Mouse (Mus musculus): ENCODE results near the gene Cfap46. TPM values are rescaled to one million over a fixed set of nuclear protein-coding genes. Genes with fewer than 3 reads are reported as not detected.

Cfap46 gene
- polyA plus RNA-seq, 1 experiment from 2014 or later = 0.61 TPM

GRCm38 (mm10) chr7:139706411-139707120, 22.9 kb upstream of the Cfap46 start:
- WGBS = 39% methylated on average over 13 of the region's 13 CpGs
- ATAC-seq (ENCODE audit: insufficient number of reproducible peaks, insufficient read depth, low FRiP score, low read depth) = no peak

GRCm38 (mm10) chr7:139705781-139706180, 22.2 kb upstream of the Cfap46 start:
- H3K4me3 ChIP-seq (ENCODE audit: low read depth, low read length) = no peak overlapping the region
- H3K9me3 ChIP-seq (ENCODE audit: control insufficient read depth, low read depth, low read length) = no peaks in the 10 kb centered on the region
- H3K27ac ChIP-seq (ENCODE audit: low read length) = no peak overlapping the region
- ATAC-seq (ENCODE audit: insufficient number of reproducible peaks, insufficient read depth, low FRiP score, low read depth) = no peak
- no peaks in the 10 kb centered on the region for H3K4me1 ChIP-seq (ENCODE audit: control insufficient read depth, insufficient read depth, low read length)
- no peaks in the 10 kb centered on the region for H3K27me3 ChIP-seq (ENCODE audit: control insufficient read depth, insufficient read depth, low read length)
- H3K4me2 ChIP-seq (replicated peaks; ENCODE audit: low read depth, low read length) = no peak overlapping the region
- H3K9ac ChIP-seq (replicated peaks; ENCODE audit: low read depth, low read length) = no peak overlapping the region
- 92% methylated on average over 8 of the region's 8 CpGs for WGBS
- H3K36me3 ChIP-seq (ENCODE audit: control insufficient read depth, insufficient read depth, low read length) = no peaks in the 10 kb centered on the region

More at GRCm38 (mm10) chr7:139706411-139707120, 22.9 kb upstream of the Cfap46 start:
- Histone ChIP-seq H3K4me2 (replicated peaks; ENCODE audit: low read depth, low read length) (no peak overlapping the region), H3K4me1 (ENCODE audit: control insufficient read depth, insufficient read depth, low read length) (no peaks in the 10 kb centered on the region), H3K9ac (replicated peaks; ENCODE audit: low read depth, low read length) (no peak overlapping the region), H3K36me3 (ENCODE audit: control insufficient read depth, insufficient read depth, low read length) (no peaks in the 10 kb centered on the region), H3K4me3 (ENCODE audit: low read depth, low read length) (no peak overlapping the region), H3K9me3 (ENCODE audit: control insufficient read depth, low read depth, low read length) (no peaks in the 10 kb centered on the region), H3K27me3 (ENCODE audit: control insufficient read depth, insufficient read depth, low read length) (no peaks in the 10 kb centered on the region), H3K27ac (ENCODE audit: low read length) (no peak overlapping the region)

GRCm38 (mm10) chr7:139705081-139705480, 21.5 kb upstream of the Cfap46 start:
- Histone ChIP-seq H3K27me3 (ENCODE audit: control insufficient read depth, insufficient read depth, low read length) (no peaks in the 10 kb centered on the region), H3K4me1 (ENCODE audit: control insufficient read depth, insufficient read depth, low read length) (no peaks in the 10 kb centered on the region), H3K9me3 (ENCODE audit: control insufficient read depth, low read depth, low read length) (no peaks in the 10 kb centered on the region), H3K9ac (replicated peaks; ENCODE audit: low read depth, low read length) (no peak overlapping the region), H3K4me2 (replicated peaks; ENCODE audit: low read depth, low read length) (no peak overlapping the region), H3K4me3 (ENCODE audit: low read depth, low read length) (no peak overlapping the region), H3K36me3 (ENCODE audit: control insufficient read depth, insufficient read depth, low read length) (no peaks in the 10 kb centered on the region), H3K27ac (ENCODE audit: low read length) (no peak overlapping the region)
- WGBS = 63% methylated on average over 4 of the region's 4 CpGs
- no peak for ATAC-seq (ENCODE audit: insufficient number of reproducible peaks, insufficient read depth, low FRiP score, low read depth)

- no peaks in the 10 kb centered on the region for H3K4me1 ChIP-seq (ENCODE audit: control insufficient read depth, insufficient read depth, low read length)
- 2% methylated on average over 2 of the region's 2 CpGs for WGBS
- H3K36me3 ChIP-seq (ENCODE audit: control insufficient read depth, insufficient read depth, low read length) = no peaks in the 10 kb centered on the region
- no peak overlapping the region for H3K4me2 ChIP-seq (replicated peaks; ENCODE audit: low read depth, low read length)
- no peak overlapping the region for H3K4me3 ChIP-seq (ENCODE audit: low read depth, low read length)
- H3K9me3 ChIP-seq (ENCODE audit: control insufficient read depth, low read depth, low read length) = no peaks in the 10 kb centered on the region
- H3K27ac ChIP-seq (ENCODE audit: low read length) = no peak overlapping the region
- 0 out of 2 replicates have a peak, but pooled peaks have one; percentile 10 for ATAC-seq (ENCODE audit: insufficient number of reproducible peaks, insufficient read depth, low FRiP score, low read depth)
- no peak overlapping the region for H3K9ac ChIP-seq (replicated peaks; ENCODE audit: low read depth, low read length)
- H3K27me3 ChIP-seq (ENCODE audit: control insufficient read depth, insufficient read depth, low read length) = no peaks in the 10 kb centered on the region
Measured at GRCm38 (mm10) chr7:139703826-139704199, 20.2 kb upstream of the Cfap46 start.

- peak; percentile 74; the same call in 1 of the 2 replicates for ATAC-seq (ENCODE audit: insufficient number of reproducible peaks, insufficient read depth, low FRiP score, low read depth)
- no peaks in the 10 kb centered on the region for H3K9me3 ChIP-seq (ENCODE audit: control insufficient read depth, low read depth, low read length)
Measured at GRCm38 (mm10) chr7:139703146-139703825, 19.7 kb upstream of the Cfap46 start.

GRCm38 (mm10) chr7:139701651-139702301, 18.2 kb upstream of the Cfap46 start:
- H3K27ac ChIP-seq (ENCODE audit: low read length) = no peak overlapping the region
- no peak for ATAC-seq (ENCODE audit: insufficient number of reproducible peaks, insufficient read depth, low FRiP score, low read depth)
- no peak overlapping the region for H3K4me3 ChIP-seq (ENCODE audit: low read depth, low read length)
- no peak overlapping the region for H3K9ac ChIP-seq (replicated peaks; ENCODE audit: low read depth, low read length)
- WGBS = 35% methylated on average over 6 of the region's 6 CpGs
- no peaks in the 10 kb centered on the region for H3K36me3 ChIP-seq (ENCODE audit: control insufficient read depth, insufficient read depth, low read length)
- no peak overlapping the region for H3K4me2 ChIP-seq (replicated peaks; ENCODE audit: low read depth, low read length)
- no peaks in the 10 kb centered on the region for H3K27me3 ChIP-seq (ENCODE audit: control insufficient read depth, insufficient read depth, low read length)
- H3K9me3 ChIP-seq (ENCODE audit: control insufficient read depth, low read depth, low read length) = no peaks in the 10 kb centered on the region
- no peaks in the 10 kb centered on the region for H3K4me1 ChIP-seq (ENCODE audit: control insufficient read depth, insufficient read depth, low read length)

More at GRCm38 (mm10) chr7:139703146-139703825, 19.7 kb upstream of the Cfap46 start:
- Histone ChIP-seq H3K4me3 (ENCODE audit: low read depth, low read length) (no peak overlapping the region), H3K4me2 (replicated peaks; ENCODE audit: low read depth, low read length) (no peak overlapping the region), H3K36me3 (ENCODE audit: control insufficient read depth, insufficient read depth, low read length) (no peaks in the 10 kb centered on the region), H3K27ac (ENCODE audit: low read length) (no peak overlapping the region), H3K9ac (replicated peaks; ENCODE audit: low read depth, low read length) (no peak overlapping the region), H3K4me1 (ENCODE audit: control insufficient read depth, insufficient read depth, low read length) (no peaks in the 10 kb centered on the region), H3K27me3 (ENCODE audit: control insufficient read depth, insufficient read depth, low read length) (no peaks in the 10 kb centered on the region)
- 31% methylated on average over 6 of the region's 6 CpGs for WGBS

- H3K4me3 ChIP-seq (ENCODE audit: low read depth, low read length) = no peak overlapping the region
- no peaks in the 10 kb centered on the region for H3K27me3 ChIP-seq (ENCODE audit: control insufficient read depth, insufficient read depth, low read length)
- H3K4me2 ChIP-seq (replicated peaks; ENCODE audit: low read depth, low read length) = no peak overlapping the region
- WGBS = 93% methylated on average over 4 of the region's 4 CpGs
- no peak overlapping the region for H3K9ac ChIP-seq (replicated peaks; ENCODE audit: low read depth, low read length)
- no peak overlapping the region for H3K27ac ChIP-seq (ENCODE audit: low read length)
- H3K4me1 ChIP-seq (ENCODE audit: control insufficient read depth, insufficient read depth, low read length) = no peaks in the 10 kb centered on the region
- ATAC-seq (ENCODE audit: insufficient number of reproducible peaks, insufficient read depth, low FRiP score, low read depth) = no peak
- no peaks in the 10 kb centered on the region for H3K9me3 ChIP-seq (ENCODE audit: control insufficient read depth, low read depth, low read length)
- no peaks in the 10 kb centered on the region for H3K36me3 ChIP-seq (ENCODE audit: control insufficient read depth, insufficient read depth, low read length)
Measured at GRCm38 (mm10) chr7:139692641-139693294, 9.2 kb upstream of the Cfap46 start.

- Histone ChIP-seq H3K27ac (ENCODE audit: low read length) (no peak overlapping the region), H3K4me3 (ENCODE audit: low read depth, low read length) (no peak overlapping the region), H3K9ac (replicated peaks; ENCODE audit: low read depth, low read length) (no peak overlapping the region), H3K4me1 (ENCODE audit: control insufficient read depth, insufficient read depth, low read length) (no peaks in the 10 kb centered on the region), H3K9me3 (ENCODE audit: control insufficient read depth, low read depth, low read length) (no peaks in the 10 kb centered on the region), H3K27me3 (ENCODE audit: control insufficient read depth, insufficient read depth, low read length) (no peaks in the 10 kb centered on the region), H3K4me2 (replicated peaks; ENCODE audit: low read depth, low read length) (no peak overlapping the region), H3K36me3 (ENCODE audit: control insufficient read depth, insufficient read depth, low read length) (no peaks in the 10 kb centered on the region)
- WGBS = 82% methylated on average over 11 of the region's 11 CpGs
- no peak for ATAC-seq (ENCODE audit: insufficient number of reproducible peaks, insufficient read depth, low FRiP score, low read depth)
Measured at GRCm38 (mm10) chr7:139692211-139692610, 8.6 kb upstream of the Cfap46 start.

Data from stomach, embryonic 14.5 days (tissue).